Mouse (Mus musculus): ENCODE results near the gene Lamc3. TPM values are rescaled to one million over a fixed set of nuclear protein-coding genes. Genes with fewer than 3 reads are reported as not detected.

The Lamc3 gene
- 1.7 and 2.2 TPM in 2 replicates for polyA plus RNA-seq (2016; fragmentation: Nextera tagmentation; extraction: Ambion mirVana)

DNA sequence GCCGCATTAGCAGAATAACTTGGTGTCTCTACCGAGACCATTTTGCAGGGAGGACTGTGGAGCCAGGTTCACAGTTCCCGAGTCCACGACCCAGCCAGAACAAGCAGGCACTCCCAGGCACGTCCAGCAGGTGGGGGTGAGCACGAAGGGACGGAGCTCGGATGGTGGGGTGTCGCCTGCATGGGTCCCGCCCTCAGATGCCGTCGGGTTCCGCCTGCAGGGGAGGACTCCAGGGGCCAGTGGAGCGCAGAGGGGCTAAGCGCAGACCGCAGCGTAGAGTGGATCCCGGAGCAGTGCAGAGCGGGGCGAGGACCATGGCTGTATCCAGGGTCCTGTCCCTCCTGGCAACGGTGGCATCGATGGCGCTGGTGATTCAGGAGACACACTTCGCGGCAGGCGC is at the start of gene Lamc3:
Gene Lamc3, plus strand, starts transcription at position 262 of the 400 bp plus-strand sequence.
- H3K9me3 ChIP-seq = no peaks in the 10 kb centered on the region
- H3K27me3 ChIP-seq (ENCODE audit: insufficient read depth, poor library complexity, severe bottlenecking) = peaks cover 98% of the 10 kb centered on the region
- H3K27ac ChIP-seq = no peak within 1 kb of the TSS
- WGBS = 5% methylated on average over 26 of the region's 26 CpGs
- H3K36me3 ChIP-seq = no peaks in the 10 kb centered on the region
- H3K4me1 ChIP-seq = peaks cover 12% of the 10 kb centered on the region
- no peak for DNase-seq (ENCODE audit: low spot score)
- H3K4me3 ChIP-seq = peak within 1 kb of the TSS; percentile 49

DNA sequence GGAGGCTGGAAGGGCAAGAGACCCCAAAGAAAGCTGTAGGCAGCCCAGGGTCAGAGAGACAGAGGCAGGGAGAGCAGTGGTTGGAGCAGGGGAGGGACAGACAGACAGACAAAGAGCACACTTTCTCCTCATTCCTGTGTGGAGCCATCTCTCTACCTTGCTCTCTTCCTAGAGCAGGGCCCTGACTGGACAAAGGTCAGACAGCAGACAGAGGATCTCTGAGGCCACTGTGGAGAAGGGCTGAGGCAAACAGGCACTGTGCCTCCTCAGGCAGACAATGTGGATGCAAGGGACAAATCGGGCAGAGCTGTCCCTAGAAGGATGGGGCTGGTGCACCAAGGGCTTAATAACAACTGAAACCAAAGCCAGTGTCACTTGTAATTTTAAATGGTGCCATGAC is 48.2 kb upstream of the Lamc3 start:
- Histone ChIP-seq H3K4me1 (peaks cover 14% of the 10 kb centered on the region), H3K36me3 (no peaks in the 10 kb centered on the region), H3K9me3 (no peaks in the 10 kb centered on the region), H3K27ac (no peak overlapping the region), H3K27me3 (ENCODE audit: insufficient read depth, poor library complexity, severe bottlenecking) (peaks cover 91% of the 10 kb centered on the region), H3K4me3 (no peak overlapping the region)
- WGBS = 73% methylated on average over 1 of the region's 1 CpGs
- no peak for DNase-seq (ENCODE audit: low spot score)

DNA sequence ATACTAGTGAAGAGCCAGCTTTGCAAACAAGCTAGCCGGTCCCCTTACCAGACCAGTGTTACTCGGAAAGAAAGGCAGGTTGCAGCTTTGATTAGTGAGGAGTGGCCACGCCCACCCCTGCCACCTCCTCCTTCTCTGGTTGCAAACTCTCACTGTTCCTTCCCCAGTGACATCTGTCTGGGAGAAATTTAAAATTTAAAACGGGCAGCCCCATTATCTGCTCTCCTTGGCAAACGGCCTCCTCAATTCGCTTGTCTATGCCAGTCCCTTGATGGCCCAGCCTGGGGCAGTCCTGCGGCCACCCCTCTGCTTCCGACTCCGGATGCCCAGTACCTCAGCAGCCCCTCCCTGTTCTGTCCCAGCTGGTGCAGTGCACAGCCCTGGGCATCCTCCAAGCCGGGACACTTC is 42.4 kb upstream of the Lamc3 start:
- peaks cover 31% of the 10 kb centered on the region for H3K4me1 ChIP-seq
- no peak overlapping the region for H3K27ac ChIP-seq
- H3K9me3 ChIP-seq = no peaks in the 10 kb centered on the region
- H3K4me3 ChIP-seq = 0 out of 2 replicates have a peak overlapping the region, but pooled peaks have one; percentile 69
- H3K27me3 ChIP-seq (ENCODE audit: insufficient read depth, poor library complexity, severe bottlenecking) = peaks cover 88% of the 10 kb centered on the region
- no peak for DNase-seq (ENCODE audit: low spot score)
- 3% methylated on average over 10 of the region's 10 CpGs for WGBS
- no peaks in the 10 kb centered on the region for H3K36me3 ChIP-seq

DNA sequence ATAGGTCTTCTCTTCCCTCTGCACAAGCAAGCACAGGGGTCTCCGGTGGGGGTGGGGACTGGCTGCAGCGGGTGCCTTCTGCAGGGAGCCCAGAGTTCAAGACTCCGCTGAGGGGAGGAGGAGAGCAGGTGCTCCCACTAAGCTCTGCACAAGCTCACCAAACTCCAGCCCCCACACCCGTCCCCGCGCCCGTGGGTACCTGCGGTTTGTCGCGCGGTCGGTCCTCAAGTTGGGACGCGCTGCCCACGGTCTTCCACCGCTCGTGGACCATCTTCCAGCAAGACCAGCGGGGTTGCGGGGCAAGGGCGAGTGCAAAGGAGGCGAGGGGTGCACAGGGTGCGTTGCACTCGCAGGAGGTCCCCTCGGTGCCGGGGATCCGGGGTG is 41.6 kb upstream of the Lamc3 start:
- Histone ChIP-seq H3K36me3 (no peaks in the 10 kb centered on the region), H3K27ac (peak overlapping the region; percentile 48), H3K4me3 (peak overlapping the region; percentile 69), H3K4me1 (peaks cover 31% of the 10 kb centered on the region), H3K9me3 (no peaks in the 10 kb centered on the region), H3K27me3 (ENCODE audit: insufficient read depth, poor library complexity, severe bottlenecking) (peaks cover 80% of the 10 kb centered on the region)
- no peak for DNase-seq (ENCODE audit: low spot score)
- WGBS = 3% methylated on average over 26 of the region's 26 CpGs

DNA sequence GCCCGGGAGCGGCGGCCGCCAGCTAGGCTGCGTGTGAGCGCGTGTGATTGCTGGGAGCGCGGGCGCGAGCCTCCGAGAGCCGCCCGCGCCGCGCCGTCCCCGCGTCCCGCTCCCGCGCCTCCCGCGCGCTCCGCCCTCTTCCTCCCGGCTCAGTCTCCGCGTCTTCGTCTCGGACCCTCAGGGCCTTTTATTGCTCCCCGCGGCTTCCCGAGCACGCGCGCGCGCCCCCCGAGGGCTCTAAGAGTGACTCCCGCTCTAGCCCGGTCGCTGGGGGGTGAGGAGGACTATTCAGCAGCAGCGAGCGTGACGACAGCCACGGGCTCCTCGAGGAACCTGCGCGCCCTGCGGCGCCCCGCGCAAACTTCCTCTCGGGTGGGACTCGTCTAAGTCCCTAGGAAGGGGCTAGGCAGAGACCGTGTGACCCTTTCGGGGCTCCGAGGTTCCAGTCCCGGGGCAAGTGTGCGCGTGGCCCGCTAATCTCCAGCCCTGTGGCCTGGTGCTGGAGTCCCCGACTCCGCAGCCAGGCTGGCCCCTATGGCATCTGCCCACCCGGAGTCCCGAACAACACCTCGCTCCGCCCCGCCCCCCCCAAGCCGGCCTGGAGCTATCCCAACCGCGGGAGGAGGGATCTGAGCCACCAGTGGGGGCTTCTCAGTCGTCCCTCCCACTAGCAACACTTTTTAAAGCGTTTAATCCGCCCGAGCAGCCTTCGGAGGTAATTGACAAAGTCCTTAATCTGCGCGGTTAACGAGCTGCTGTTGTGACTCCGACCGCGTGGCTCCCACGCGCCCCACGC is 41.0 kb upstream of the Lamc3 start, which contains the start of gene Fibcd1:
Gene Fibcd1, minus strand, starts transcription at position 110 of the 796 bp plus-strand sequence.
- DNase-seq (ENCODE audit: low spot score) = no peak
- no peaks in the 10 kb centered on the region for H3K36me3 ChIP-seq
- H3K27me3 ChIP-seq (ENCODE audit: insufficient read depth, poor library complexity, severe bottlenecking) = peaks cover 74% of the 10 kb centered on the region
- WGBS = under 1% methylated on average over 88 of the region's 88 CpGs
- peaks cover 31% of the 10 kb centered on the region for H3K4me1 ChIP-seq
- peak within 1 kb of the TSS; percentile 48 for H3K27ac ChIP-seq
- peak within 1 kb of the TSS; percentile 69 for H3K4me3 ChIP-seq
- no peaks in the 10 kb centered on the region for H3K9me3 ChIP-seq

DNA sequence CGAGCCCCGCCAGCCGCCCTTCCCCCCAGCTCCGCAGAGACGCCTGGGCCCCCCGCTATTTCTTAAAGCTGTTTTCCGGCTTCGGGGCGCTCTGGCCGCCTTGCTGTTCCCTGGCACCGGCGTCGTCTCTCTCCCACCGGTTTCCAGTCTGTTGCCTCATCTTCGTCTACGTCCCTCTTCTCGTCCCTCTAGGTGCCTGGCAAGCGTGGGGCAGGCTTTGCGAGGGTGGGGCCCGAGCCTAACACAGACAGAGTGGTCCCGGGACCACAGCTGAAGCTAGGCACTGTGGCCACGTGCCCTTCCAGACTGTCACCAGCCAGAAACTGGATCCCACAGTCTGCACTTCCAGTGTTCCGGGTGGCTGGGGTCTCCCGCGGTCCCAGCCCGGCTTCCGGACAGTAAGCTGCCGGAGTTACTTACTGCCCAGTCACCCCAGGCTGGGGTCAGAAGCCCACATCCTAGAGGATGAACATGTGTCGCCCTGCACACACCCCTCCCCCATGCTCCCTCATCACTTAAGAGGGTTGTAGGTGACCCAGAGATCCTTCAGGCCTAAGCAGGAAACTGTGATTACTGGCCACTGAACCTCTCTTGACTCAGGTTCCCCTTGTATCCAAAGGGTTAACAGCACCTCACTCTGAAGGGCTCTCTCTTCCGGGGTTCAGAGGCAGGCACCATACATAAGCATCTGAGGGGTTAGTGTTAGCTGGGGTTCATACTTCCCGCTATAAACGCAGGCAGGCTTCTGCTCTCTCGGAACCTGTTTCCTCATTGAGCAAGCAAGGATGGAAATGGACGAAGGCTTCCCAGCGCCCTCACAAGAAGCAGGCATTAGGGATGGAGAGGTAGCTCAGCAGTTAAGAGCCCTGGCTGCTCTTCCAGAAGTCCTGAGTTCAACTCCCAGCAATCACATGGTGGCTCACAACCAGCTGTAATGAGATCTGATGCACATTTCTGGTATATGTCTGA is 40.1 kb upstream of the Lamc3 start:
- Histone ChIP-seq H3K27ac (peak overlapping the region; percentile 48; the same call in 1 of the 2 replicates), H3K36me3 (no peaks in the 10 kb centered on the region), H3K4me1 (peaks cover 38% of the 10 kb centered on the region), H3K4me3 (peak overlapping the region; percentile 69), H3K27me3 (ENCODE audit: insufficient read depth, poor library complexity, severe bottlenecking) (peaks cover 66% of the 10 kb centered on the region), H3K9me3 (no peaks in the 10 kb centered on the region)
- 4% methylated on average over 35 of the region's 35 CpGs for WGBS
- no peak for DNase-seq (ENCODE audit: low spot score)

DNA sequence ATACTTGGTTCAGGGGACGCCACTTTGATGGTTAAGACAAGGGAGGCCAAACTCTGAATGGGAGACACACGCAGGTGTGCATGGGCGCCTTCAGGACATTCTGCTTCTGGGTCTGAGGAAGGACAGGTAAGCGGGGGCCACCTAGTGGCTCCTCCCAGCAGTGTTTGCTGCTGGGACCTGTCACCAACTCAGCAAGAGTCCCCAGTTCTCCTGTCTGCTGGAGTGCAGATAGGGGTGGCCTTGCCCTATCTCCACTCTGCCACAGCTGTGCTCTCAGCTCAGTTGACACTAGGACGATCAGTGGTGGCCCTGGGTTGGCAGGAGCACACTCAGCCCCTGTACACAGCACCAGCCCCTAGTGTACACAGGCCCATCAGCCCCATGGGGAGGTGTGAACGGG is 39.2 kb upstream of the Lamc3 start:
- Histone ChIP-seq H3K4me3 (no peak overlapping the region), H3K36me3 (no peaks in the 10 kb centered on the region), H3K4me1 (peaks cover 39% of the 10 kb centered on the region), H3K27ac (no peak overlapping the region), H3K27me3 (ENCODE audit: insufficient read depth, poor library complexity, severe bottlenecking) (peaks cover 58% of the 10 kb centered on the region), H3K9me3 (no peaks in the 10 kb centered on the region)
- WGBS = 13% methylated on average over 6 of the region's 6 CpGs
- DNase-seq (ENCODE audit: low spot score) = no peak

DNA sequence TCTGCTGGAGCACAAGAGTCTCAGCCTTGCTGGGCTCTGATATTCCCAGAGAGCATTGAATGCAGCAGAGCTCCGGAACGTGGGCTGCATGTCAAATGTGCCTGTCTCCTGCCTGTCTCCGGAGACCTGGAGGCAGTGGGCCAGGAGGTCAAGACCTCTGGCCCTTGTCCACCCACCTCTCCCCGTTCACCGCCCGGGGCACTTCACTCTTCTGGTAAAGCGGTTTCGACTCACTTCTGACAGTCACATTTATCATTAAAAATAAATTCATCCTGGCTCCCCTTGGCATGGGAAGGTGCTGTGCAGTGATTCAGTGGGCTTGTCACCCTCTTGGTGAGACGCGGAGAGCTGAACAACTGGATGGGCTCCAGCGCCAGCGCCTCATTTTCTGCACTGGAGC is 37.0 kb upstream of the Lamc3 start:
- H3K27ac ChIP-seq = no peak overlapping the region
- 65% methylated on average over 12 of the region's 12 CpGs for WGBS

DNA sequence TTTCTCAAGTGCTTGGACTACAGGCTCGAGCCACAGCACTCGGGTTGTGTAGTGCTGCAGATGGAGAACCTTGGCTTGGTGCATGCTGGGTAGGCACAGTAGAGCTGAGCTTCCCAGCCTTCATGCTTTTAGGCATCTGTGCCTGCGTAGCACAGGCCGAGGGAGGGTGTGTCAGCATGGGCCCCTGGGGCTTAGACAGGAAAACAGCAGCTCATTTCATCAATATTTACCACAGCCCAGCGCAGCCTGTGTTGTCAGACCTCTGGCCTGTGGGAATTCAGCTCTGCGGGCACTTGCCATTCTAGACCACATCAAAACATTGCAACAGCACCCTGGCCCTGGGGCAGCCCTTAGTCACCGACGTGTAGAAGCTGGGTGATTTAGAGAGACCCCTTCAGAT is 31.1 kb upstream of the Lamc3 start:
- no peak overlapping the region for H3K4me3 ChIP-seq
- DNase-seq (ENCODE audit: low spot score) = no peak
- H3K36me3 ChIP-seq = no peaks in the 10 kb centered on the region
- peaks cover 61% of the 10 kb centered on the region for H3K27me3 ChIP-seq (ENCODE audit: insufficient read depth, poor library complexity, severe bottlenecking)
- H3K9me3 ChIP-seq = no peaks in the 10 kb centered on the region
- peaks cover 41% of the 10 kb centered on the region for H3K4me1 ChIP-seq
- no peak overlapping the region for H3K27ac ChIP-seq
- WGBS = 86% methylated on average over 8 of the region's 8 CpGs

More for the DNA sequence above, 37.0 kb upstream of the Lamc3 start:
- no peaks in the 10 kb centered on the region for H3K36me3 ChIP-seq
- H3K9me3 ChIP-seq = no peaks in the 10 kb centered on the region
- peaks cover 43% of the 10 kb centered on the region for H3K27me3 ChIP-seq (ENCODE audit: insufficient read depth, poor library complexity, severe bottlenecking)
- no peak for DNase-seq (ENCODE audit: low spot score)
- H3K4me1 ChIP-seq = peaks cover 43% of the 10 kb centered on the region
- no peak overlapping the region for H3K4me3 ChIP-seq

DNA sequence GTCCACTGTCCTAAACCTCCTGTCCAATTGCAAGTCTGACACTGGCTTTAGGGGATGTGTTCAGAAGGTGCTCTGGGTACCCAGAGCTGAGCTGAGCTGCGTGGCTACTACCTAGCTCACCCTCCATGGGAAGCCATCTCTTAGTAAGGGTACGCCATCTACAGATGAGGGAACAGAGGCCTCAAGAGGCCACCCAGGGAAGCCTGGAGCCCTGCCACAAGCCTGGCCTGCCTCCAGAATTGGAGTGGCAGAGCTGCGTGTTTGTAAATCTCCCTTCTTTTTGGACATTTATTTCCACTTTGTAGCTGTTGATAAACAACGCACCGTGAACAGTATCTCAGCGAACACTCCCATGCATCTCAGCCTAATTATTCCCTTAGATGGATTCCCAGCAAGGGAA is 29.9 kb upstream of the Lamc3 start:
- no peak overlapping the region for H3K4me3 ChIP-seq
- 81% methylated on average over 6 of the region's 6 CpGs for WGBS
- no peaks in the 10 kb centered on the region for H3K36me3 ChIP-seq
- H3K27me3 ChIP-seq (ENCODE audit: insufficient read depth, poor library complexity, severe bottlenecking) = peaks cover 68% of the 10 kb centered on the region
- H3K9me3 ChIP-seq = no peaks in the 10 kb centered on the region
- DNase-seq (ENCODE audit: low spot score) = no peak
- H3K4me1 ChIP-seq = peaks cover 33% of the 10 kb centered on the region
- no peak overlapping the region for H3K27ac ChIP-seq

DNA sequence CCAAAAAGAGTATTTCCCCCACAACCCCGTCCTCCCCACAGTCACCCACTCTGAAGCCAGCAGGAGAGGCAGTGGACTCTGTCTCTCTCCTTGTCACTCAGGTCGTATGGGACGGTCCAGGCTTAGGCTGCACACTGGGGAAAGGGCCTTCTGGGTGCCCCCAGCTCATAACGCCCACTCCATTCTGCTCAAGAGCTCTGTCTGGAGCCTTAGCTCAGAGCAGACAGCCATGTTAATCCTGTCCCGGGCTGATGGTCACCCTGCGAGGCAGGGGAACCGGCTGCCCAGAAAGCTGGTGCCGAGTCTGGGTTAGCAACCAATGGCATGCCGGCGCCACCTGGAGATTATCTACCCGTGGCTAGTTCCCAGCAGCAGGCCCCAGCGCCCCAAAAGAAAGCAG is 28.6 kb upstream of the Lamc3 start:
- WGBS = 10% methylated on average over 12 of the region's 12 CpGs
- peak overlapping the region; percentile 27 for H3K4me3 ChIP-seq
- H3K27me3 ChIP-seq (ENCODE audit: insufficient read depth, poor library complexity, severe bottlenecking) = peaks cover 77% of the 10 kb centered on the region
- H3K27ac ChIP-seq = peak overlapping the region; percentile 31; the same call in 1 of the 2 replicates
- H3K4me1 ChIP-seq = peaks cover 33% of the 10 kb centered on the region
- no peak for DNase-seq (ENCODE audit: low spot score)
- H3K9me3 ChIP-seq = no peaks in the 10 kb centered on the region
- no peaks in the 10 kb centered on the region for H3K36me3 ChIP-seq

DNA sequence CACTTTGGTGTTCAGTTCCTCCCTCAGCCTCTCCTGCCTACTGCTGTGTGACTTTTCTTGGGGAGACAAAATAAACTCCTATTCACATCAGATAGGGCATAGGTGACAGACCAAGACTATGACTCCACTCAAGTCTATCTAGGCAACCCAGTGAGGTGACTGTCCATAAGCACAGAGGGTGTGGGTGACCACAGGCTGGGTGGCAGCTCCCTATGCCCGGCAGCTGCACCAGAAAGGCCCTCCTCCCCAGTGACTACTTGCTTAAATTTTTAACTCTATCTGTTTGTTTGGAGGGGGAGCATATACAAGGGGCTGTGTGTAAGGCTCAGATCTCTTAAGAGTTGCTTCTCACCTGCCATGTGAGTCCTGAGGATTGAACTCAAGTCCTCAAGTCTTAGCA is 24.2 kb upstream of the Lamc3 start:
- no peaks in the 10 kb centered on the region for H3K9me3 ChIP-seq
- peaks cover 22% of the 10 kb centered on the region for H3K4me1 ChIP-seq
- no peaks in the 10 kb centered on the region for H3K36me3 ChIP-seq
- 64% methylated on average over 1 of the region's 1 CpGs for WGBS
- no peak for DNase-seq (ENCODE audit: low spot score)
- no peak overlapping the region for H3K4me3 ChIP-seq
- peaks cover 52% of the 10 kb centered on the region for H3K27me3 ChIP-seq (ENCODE audit: insufficient read depth, poor library complexity, severe bottlenecking)
- H3K27ac ChIP-seq = no peak overlapping the region

DNA sequence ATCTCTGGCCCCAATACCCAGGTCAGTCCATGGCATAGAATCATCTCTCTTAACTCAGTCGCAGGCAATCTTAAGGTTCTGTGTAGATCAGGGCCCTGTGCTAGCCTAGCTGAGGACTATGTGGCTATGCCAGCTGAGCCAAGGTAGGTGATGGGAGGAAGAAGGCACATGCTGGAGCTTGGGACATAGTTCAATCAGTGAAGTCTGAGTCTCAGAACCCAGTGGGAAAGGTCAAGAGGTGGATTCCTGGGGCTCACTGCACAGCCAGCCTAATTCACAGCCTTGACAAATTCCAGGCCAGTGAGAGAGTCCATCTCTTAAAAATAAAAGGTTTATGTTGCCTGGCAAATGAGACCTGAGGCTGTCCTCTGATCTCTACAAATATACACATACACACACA is 23.3 kb upstream of the Lamc3 start:
- Histone ChIP-seq H3K36me3 (no peaks in the 10 kb centered on the region), H3K27ac (no peak overlapping the region), H3K4me3 (no peak overlapping the region), H3K9me3 (no peaks in the 10 kb centered on the region), H3K27me3 (ENCODE audit: insufficient read depth, poor library complexity, severe bottlenecking) (peaks cover 44% of the 10 kb centered on the region), H3K4me1 (peaks cover 18% of the 10 kb centered on the region)
- no peak for DNase-seq (ENCODE audit: low spot score)
- WGBS = 80% methylated on average over 1 of the region's 1 CpGs
